Mouse (Mus musculus): ENCODE results near the gene AI413582. TPM values are rescaled to one million over a fixed set of nuclear protein-coding genes. Genes with fewer than 3 reads are reported as not detected.

Gene AI413582
- total and polyA plus RNA-seq, 3 experiments = 9.1 to 22.4 (median 9.1) TPM

DNA sequence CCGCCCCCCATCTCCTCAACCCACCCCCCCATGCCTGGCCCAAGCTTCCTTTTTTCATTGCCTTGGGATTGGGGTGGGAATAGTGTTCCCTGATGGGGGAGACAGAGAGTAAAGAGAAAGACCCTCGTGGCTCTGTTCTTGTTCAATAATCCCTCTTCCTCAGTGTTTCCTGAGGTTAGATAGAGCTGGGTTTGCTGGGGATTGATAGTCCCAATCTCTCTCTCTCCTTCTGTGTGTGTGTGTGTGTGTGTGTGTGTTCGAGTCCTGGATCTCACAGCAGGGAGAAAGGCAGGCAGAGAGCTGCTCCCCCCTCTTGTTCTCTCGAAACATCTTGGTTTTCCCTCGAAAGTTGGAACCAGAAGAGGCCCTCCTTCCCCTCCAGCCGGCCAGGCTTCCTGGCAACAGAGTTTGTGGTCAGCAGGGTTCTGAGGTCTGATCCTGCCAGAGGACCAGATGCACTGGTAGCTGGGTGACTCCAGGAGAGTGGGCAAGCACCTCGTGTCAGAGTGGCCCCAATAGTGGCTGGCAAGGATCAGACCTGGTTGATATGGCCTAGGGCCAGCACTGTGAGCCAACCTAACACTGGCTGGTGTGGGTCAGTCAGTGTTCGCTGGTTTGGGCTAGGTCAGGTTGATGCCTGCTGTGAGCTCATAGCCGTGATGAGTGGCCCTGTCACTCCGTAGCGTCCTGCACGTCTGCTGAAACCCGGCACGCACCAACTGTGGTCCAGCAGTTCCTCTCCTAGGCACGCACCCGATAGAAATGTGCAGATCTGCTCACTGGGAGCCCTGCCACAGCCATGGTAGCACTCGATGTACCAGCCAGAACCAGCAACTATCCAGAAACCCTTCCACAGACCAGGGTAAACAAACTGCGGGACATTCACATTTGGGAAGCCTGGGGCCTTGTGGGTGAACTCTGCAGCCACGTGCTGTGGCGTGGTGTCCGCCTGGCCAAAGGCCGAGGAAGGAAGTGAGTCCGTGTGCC is 13.0 kb downstream of the AI413582 start:
- no peak for TF ChIP-seq POLR2A (IDR thresholded peaks at IDR 0.05; ENCODE audit: insufficient read depth, low read depth, low read length)
- no peak for TF ChIP-seq EP300 (IDR thresholded peaks at IDR 0.05; ENCODE audit: insufficient read depth, low read depth, low read length)
- no peak for TF ChIP-seq CTCF (IDR thresholded peaks at IDR 0.05)
- no peak overlapping the region for H3K9ac ChIP-seq (ENCODE audit: low read depth, low read length)
- no peaks in the 10 kb centered on the region for H3K27me3 ChIP-seq (ENCODE audit: control insufficient read depth, insufficient read depth, low read length)
- no peaks in the 10 kb centered on the region for H3K36me3 ChIP-seq (ENCODE audit: control insufficient read depth, insufficient read depth, low read length)
- WGBS = 62% methylated on average over 23 of the region's 23 CpGs
- intact Hi-C loops (cut with DNase I) = no loop called here
- H3K27ac ChIP-seq = no peak overlapping the region; the same call in 1 of the 2 replicates
- DNase-seq = peak in 1 of 2 experiments; percentile 48
- H3K79me2 ChIP-seq (replicated peaks; ENCODE audit: control insufficient read depth, insufficient read depth, low read length) = no peaks in the 10 kb centered on the region
- H3K4me1 ChIP-seq (ENCODE audit: control insufficient read depth, insufficient read depth, low read length) = no peaks in the 10 kb centered on the region; the same call in 1 of the 2 replicates
- no peak overlapping the region for H3K4me3 ChIP-seq

DNA sequence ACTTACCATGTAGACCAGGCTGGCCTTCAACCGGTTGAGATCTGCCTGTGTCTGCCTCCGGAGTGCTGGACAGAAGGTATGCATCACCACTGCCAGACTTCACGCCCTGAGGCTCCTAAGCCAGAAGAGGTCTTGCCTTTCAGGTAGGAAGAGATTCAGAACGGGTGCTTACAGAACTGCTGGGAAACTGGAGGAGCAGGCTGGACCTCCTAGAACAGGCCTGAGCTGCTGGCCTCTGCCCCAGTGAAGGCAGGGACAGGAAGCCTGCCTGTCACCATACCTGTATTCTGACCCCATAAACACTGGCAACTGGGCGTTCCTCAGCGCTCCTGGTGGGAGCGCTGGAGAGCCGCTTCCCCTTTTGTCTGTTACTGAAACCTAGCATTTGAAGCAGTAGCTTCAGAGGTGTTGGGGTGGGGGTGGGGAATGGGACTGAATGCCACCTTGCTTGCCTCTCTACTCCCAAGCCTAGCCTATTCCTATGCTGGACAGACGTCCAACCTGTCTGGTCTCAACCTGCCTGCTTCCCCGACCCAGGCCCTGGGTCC is 14.1 kb downstream of the AI413582 start:
- Histone ChIP-seq H3K4me3 (no peak overlapping the region), H3K36me3 (ENCODE audit: control insufficient read depth, insufficient read depth, low read length) (no peaks in the 10 kb centered on the region), H3K4me1 (ENCODE audit: control insufficient read depth, insufficient read depth, low read length) (no peaks in the 10 kb centered on the region; the same call in 1 of the 2 replicates), H3K79me2 (replicated peaks; ENCODE audit: control insufficient read depth, insufficient read depth, low read length) (no peaks in the 10 kb centered on the region), H3K27ac (no peak overlapping the region), H3K27me3 (ENCODE audit: control insufficient read depth, insufficient read depth, low read length) (no peaks in the 10 kb centered on the region), H3K9ac (ENCODE audit: low read depth, low read length) (no peak overlapping the region)
- intact Hi-C loops (cut with DNase I) = no loop called here
- TF ChIP-seq CTCF (IDR thresholded peaks at IDR 0.05) (no peak), EP300 (IDR thresholded peaks at IDR 0.05; ENCODE audit: insufficient read depth, low read depth, low read length) (no peak), POLR2A (IDR thresholded peaks at IDR 0.05; ENCODE audit: insufficient read depth, low read depth, low read length) (no peak)
- no peak for DNase-seq
- WGBS = 81% methylated on average over 10 of the region's 10 CpGs

DNA sequence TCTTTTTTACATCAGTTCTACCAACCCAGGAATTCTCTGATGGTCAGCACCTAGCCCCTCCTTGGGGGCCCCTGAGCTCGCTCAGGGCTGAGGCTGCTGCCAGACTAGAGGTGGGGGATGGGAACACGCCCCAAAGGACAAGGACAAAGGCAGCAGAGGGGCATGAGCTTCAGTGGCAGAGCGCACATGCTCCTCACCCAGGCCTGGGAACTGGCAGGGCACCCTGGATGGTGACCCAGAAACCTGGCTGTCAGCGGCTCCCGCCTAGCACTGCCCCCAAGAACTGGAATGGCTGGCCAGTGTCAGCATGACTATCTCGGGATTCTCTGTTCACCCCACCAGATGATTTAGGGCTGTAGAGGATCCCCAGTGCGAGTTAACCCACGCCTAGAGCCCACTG is 16.3 kb downstream of the AI413582 start:
- Histone ChIP-seq H3K4me1 (ENCODE audit: control insufficient read depth, insufficient read depth, low read length) (no peaks in the 10 kb centered on the region; the same call in 1 of the 2 replicates), H3K9ac (ENCODE audit: low read depth, low read length) (no peak overlapping the region), H3K27ac (no peak overlapping the region), H3K79me2 (replicated peaks; ENCODE audit: control insufficient read depth, insufficient read depth, low read length) (no peaks in the 10 kb centered on the region), H3K4me3 (no peak overlapping the region), H3K36me3 (ENCODE audit: control insufficient read depth, insufficient read depth, low read length) (no peaks in the 10 kb centered on the region), H3K27me3 (ENCODE audit: control insufficient read depth, insufficient read depth, low read length) (no peaks in the 10 kb centered on the region)
- intact Hi-C loops (cut with DNase I) = loop anchor here (5.0 kb wide), 1 partner anchor 213 kb away; no protein-coding TSS in a partner anchor
- WGBS = 59% methylated on average over 8 of the region's 8 CpGs
- DNase-seq = peak in 1 of 2 experiments; percentile 50
- TF ChIP-seq EP300 (IDR thresholded peaks at IDR 0.05; ENCODE audit: insufficient read depth, low read depth, low read length) = 0 out of 2 replicates have a peak, but pooled peaks have one; percentile 46
- no peak for TF ChIP-seq POLR2A (IDR thresholded peaks at IDR 0.05; ENCODE audit: insufficient read depth, low read depth, low read length)

DNA sequence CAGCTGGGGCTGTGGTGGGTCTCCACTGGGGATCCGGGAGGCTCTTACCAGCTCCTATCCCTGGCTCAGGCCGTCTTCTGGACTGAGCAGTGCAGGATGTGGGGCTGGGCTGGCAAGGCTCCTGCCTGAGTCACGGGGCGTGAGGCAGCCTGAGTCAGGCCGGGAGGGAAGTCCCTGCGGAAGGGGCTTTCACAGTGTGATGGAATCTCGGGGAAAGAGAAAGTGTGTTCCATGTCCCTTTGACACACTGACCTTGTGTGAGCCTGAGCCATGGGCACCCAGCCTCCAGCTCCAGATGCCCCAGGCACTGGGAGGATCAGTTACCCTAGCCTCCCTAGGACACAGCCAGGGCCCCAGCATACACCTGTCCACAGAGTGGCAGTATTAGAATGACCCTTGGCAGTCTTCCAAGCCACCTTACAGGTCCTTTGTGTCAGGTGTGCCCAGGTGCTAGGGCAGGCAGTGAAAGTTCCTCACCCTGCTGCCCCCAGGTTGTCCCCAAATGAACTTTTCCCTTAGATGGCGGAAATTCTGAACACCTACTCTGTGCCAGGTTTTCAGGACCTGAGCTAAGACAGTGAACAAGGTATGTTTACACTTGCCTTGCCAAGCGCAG is 18.2 kb downstream of the AI413582 start:
- WGBS = 33% methylated on average over 9 of the region's 9 CpGs
- Histone ChIP-seq H3K27me3 (ENCODE audit: control insufficient read depth, insufficient read depth, low read length) (no peaks in the 10 kb centered on the region), H3K4me3 (no peak overlapping the region), H3K79me2 (replicated peaks; ENCODE audit: control insufficient read depth, insufficient read depth, low read length) (no peaks in the 10 kb centered on the region), H3K4me1 (ENCODE audit: control insufficient read depth, insufficient read depth, low read length) (no peaks in the 10 kb centered on the region), H3K27ac (no peak overlapping the region), H3K9ac (ENCODE audit: low read depth, low read length) (no peak overlapping the region), H3K36me3 (ENCODE audit: control insufficient read depth, insufficient read depth, low read length) (no peaks in the 10 kb centered on the region)
- intact Hi-C loops (cut with DNase I) = loop anchor here (5.0 kb wide), 1 partner anchor 215 kb away; no protein-coding TSS in a partner anchor
- no peak for TF ChIP-seq POLR2A (IDR thresholded peaks at IDR 0.05; ENCODE audit: insufficient read depth, low read depth, low read length)
- no peak for TF ChIP-seq EP300 (IDR thresholded peaks at IDR 0.05; ENCODE audit: insufficient read depth, low read depth, low read length)
- no peak for TF ChIP-seq CTCF (IDR thresholded peaks at IDR 0.05)
- DNase-seq = peak; percentile 64 to 69

DNA sequence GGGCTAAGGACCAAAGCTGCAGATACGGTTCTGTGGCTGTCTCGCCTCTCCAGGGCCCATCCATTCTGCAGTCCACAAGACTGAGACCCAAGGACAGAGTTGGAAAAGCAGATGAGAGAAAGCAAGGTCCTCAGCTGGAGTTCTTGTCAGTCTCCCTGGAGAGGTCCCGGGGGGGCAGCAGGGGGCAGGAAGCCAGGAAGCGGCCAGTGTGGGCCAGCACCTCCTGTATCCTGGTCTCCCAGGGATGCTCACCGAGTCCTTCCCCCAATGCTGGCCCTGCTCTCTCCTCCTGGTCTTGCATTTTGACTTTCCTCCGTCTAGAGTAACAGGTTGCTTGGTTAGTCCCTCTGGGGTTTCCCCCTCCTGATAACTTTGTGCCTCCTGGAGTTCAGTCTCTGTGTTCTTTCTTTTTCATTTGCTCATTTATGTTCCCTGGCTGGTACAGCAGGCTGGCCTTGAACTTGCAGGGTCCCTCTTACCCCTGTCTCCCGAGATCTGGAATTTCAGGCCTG is 18.9 kb downstream of the AI413582 start:
- Histone ChIP-seq H3K4me1 (ENCODE audit: control insufficient read depth, insufficient read depth, low read length) (no peaks in the 10 kb centered on the region), H3K4me3 (no peak overlapping the region), H3K79me2 (replicated peaks; ENCODE audit: control insufficient read depth, insufficient read depth, low read length) (no peaks in the 10 kb centered on the region), H3K27me3 (ENCODE audit: control insufficient read depth, insufficient read depth, low read length) (no peaks in the 10 kb centered on the region), H3K9ac (ENCODE audit: low read depth, low read length) (no peak overlapping the region), H3K36me3 (ENCODE audit: control insufficient read depth, insufficient read depth, low read length) (no peaks in the 10 kb centered on the region), H3K27ac (no peak overlapping the region)
- TF ChIP-seq EP300 (IDR thresholded peaks at IDR 0.05; ENCODE audit: insufficient read depth, low read depth, low read length) (no peak), CTCF (IDR thresholded peaks at IDR 0.05) (no peak), POLR2A (IDR thresholded peaks at IDR 0.05; ENCODE audit: insufficient read depth, low read depth, low read length) (no peak)
- intact Hi-C loops (cut with DNase I) = loop anchor here (5.0 kb wide), 1 partner anchor 216 kb away; no protein-coding TSS in a partner anchor
- no peak for DNase-seq
- WGBS = 49% methylated on average over 7 of the region's 7 CpGs
